Mouse (Mus musculus): Measurements from ENCODE around the gene Ptpn3. TPM values are rescaled to one million over a fixed set of nuclear protein-coding genes. Genes with fewer than 3 reads are reported as not detected.

The Ptpn3 gene
- total and polyA plus RNA-seq, 3 experiments: 0.08 to 0.14 (median 0.09) TPM

GRCm38 (mm10) chr4:57305644-57306043 is 4.0 kb upstream of the Ptpn3 start:
- no peak overlapping the region for H3K27ac ChIP-seq (ENCODE audit: insufficient read depth, low read depth)
- no peaks in the 10 kb centered on the region for H3K36me3 ChIP-seq (replicated peaks in 1 of 2; ENCODE audit: control insufficient read depth in 1 of 2, insufficient read depth in 1 of 2, low read length in 1 of 2)
- no peaks in the 10 kb centered on the region for H3K9me3 ChIP-seq (replicated peaks; ENCODE audit: low read length)
- H3K4me1 ChIP-seq (ENCODE audit: control insufficient read depth in 1 of 2, insufficient read depth in 2 of 2): peaks cover 0 to 31% of the 10 kb centered on the region in 2 experiments; a peak in 2 of 4 replicates
- no peak overlapping the region for H3K4me3 ChIP-seq (replicated peaks in 1 of 3; ENCODE audit: low read depth in 2 of 3, low read length in 2 of 3, poor library complexity in 1 of 3)
- DNase-seq (ENCODE audit: extremely low read depth): no peak
- in situ Hi-C loops (cut with MboI; ENCODE audit: low pct_ligation_motif_present, low pct_unique_long_range_greater_than_20kb, low sequenced_read_pairs) (no loop called here), dilution Hi-C loops (cut with MboI; ENCODE audit: extremely low pct_ligation_motif_present, extremely low pct_unique_long_range_greater_than_20kb, low sequenced_read_pairs) (no loop called here)
- H3K9ac ChIP-seq (ENCODE audit: insufficient read depth, low read depth): no peak overlapping the region
- H3K79me2 ChIP-seq (replicated peaks; ENCODE audit: control insufficient read depth, extremely low read depth, insufficient read depth, poor library complexity, severe bottlenecking): no peaks in the 10 kb centered on the region
- no peak overlapping the region for H3K4me2 ChIP-seq (ENCODE audit: insufficient read depth, low read depth, poor library complexity, severe bottlenecking)
- H3K27me3 ChIP-seq (replicated peaks): no peaks in the 10 kb centered on the region
- TF ChIP-seq PAX5 (IDR thresholded peaks at IDR 0.05; ENCODE audit: low read length) (no peak), BHLHE40 (IDR thresholded peaks at IDR 0.05; ENCODE audit: low read depth, low read length) (no peak), KAT2A (IDR thresholded peaks at IDR 0.05; ENCODE audit: insufficient replicate concordance, low read length) (no peak), SMC3 (IDR thresholded peaks at IDR 0.05; ENCODE audit: low read depth, low read length) (no peak), JUN (IDR thresholded peaks at IDR 0.05; ENCODE audit: insufficient read depth, low read depth, low read length) (no peak), ETS1 (conservative IDR thresholded peaks at IDR 0.05; ENCODE audit: low read depth, low read length) (no peak), RAD21 (IDR thresholded peaks at IDR 0.05; ENCODE audit: low read depth, low read length) (no peak), MXI1 (IDR thresholded peaks at IDR 0.05; ENCODE audit: low read depth, low read length) (no peak), NRF1 (IDR thresholded peaks at IDR 0.05; ENCODE audit: low read depth, low read length) (no peak), NELFE (IDR thresholded peaks at IDR 0.05; ENCODE audit: low read depth, low read length) (no peak), ZMIZ1 (IDR thresholded peaks at IDR 0.05; ENCODE audit: low read depth, low read length) (no peak), EP300 (IDR thresholded peaks at IDR 0.05; ENCODE audit: low read length) (no peak), IRF4 (IDR thresholded peaks at IDR 0.05; ENCODE audit: low read depth, low read length) (no peak), MAZ (IDR thresholded peaks at IDR 0.05; ENCODE audit: low read depth, low read length) (no peak), USF2 (conservative IDR thresholded peaks at IDR 0.05; ENCODE audit: low read depth, low read length) (no peak), GABPA (IDR thresholded peaks at IDR 0.05; ENCODE audit: insufficient replicate concordance, low read depth, low read length) (no peak), HCFC1 (IDR thresholded peaks at IDR 0.05; ENCODE audit: low read depth, low read length) (no peak)

GRCm38 (mm10) chr4:57300469-57301409 is 898 bp downstream of the Ptpn3 start:
- H3K9ac ChIP-seq (ENCODE audit: insufficient read depth, low read depth): no peak overlapping the region
- no peaks in the 10 kb centered on the region for H3K36me3 ChIP-seq (replicated peaks in 1 of 2; ENCODE audit: control insufficient read depth in 1 of 2, insufficient read depth in 1 of 2, low read length in 1 of 2)
- peaks cover 0 to 23% of the 10 kb centered on the region in 2 experiments; a peak in 2 of 4 replicates for H3K4me1 ChIP-seq (ENCODE audit: control insufficient read depth in 1 of 2, insufficient read depth in 2 of 2)
- H3K27me3 ChIP-seq (replicated peaks): no peaks in the 10 kb centered on the region
- no peak for TF ChIP-seq MAFK (IDR thresholded peaks at IDR 0.05; ENCODE audit: insufficient replicate concordance, low read length)
- no peak for TF ChIP-seq UBTF (IDR thresholded peaks at IDR 0.05; ENCODE audit: low read depth, low read length)
- no peak for TF ChIP-seq NRF1 (IDR thresholded peaks at IDR 0.05; ENCODE audit: low read depth, low read length)
- TF ChIP-seq EP300 (IDR thresholded peaks at IDR 0.05; ENCODE audit: low read length): no peak
- no peak for TF ChIP-seq ZNF384 (IDR thresholded peaks at IDR 0.05; ENCODE audit: low read depth, low read length)
- peaks cover 8% of the 10 kb centered on the region for H3K9me3 ChIP-seq (replicated peaks; ENCODE audit: low read length)
- in situ Hi-C loops (cut with MboI; ENCODE audit: low pct_ligation_motif_present, low pct_unique_long_range_greater_than_20kb, low sequenced_read_pairs): no loop called here
- DNase-seq (ENCODE audit: extremely low read depth): no peak
- H3K4me3 ChIP-seq (replicated peaks in 1 of 3; ENCODE audit: low read depth in 2 of 3, low read length in 2 of 3, poor library complexity in 1 of 3): peak overlapping the region in 1 of 3 experiments; percentile 54
- peak overlapping the region; percentile 77; the same call in 1 of the 2 replicates for H3K4me2 ChIP-seq (ENCODE audit: insufficient read depth, low read depth, poor library complexity, severe bottlenecking)
- no peak overlapping the region for H3K27ac ChIP-seq (ENCODE audit: insufficient read depth, low read depth)
- dilution Hi-C loops (cut with MboI; ENCODE audit: extremely low pct_ligation_motif_present, extremely low pct_unique_long_range_greater_than_20kb, low sequenced_read_pairs): no loop called here
- H3K79me2 ChIP-seq (replicated peaks; ENCODE audit: control insufficient read depth, extremely low read depth, insufficient read depth, poor library complexity, severe bottlenecking): no peaks in the 10 kb centered on the region
